Mouse (Mus musculus) heart, postnatal 36 days (tissue): ENCODE data around the gene Slc38a8. TPM values are rescaled to one million over a fixed set of nuclear protein-coding genes. Genes with fewer than 3 reads are reported as not detected.

Experiments
- DNase-seq, 2 experiments: peaks; one replicate each; pipeline ENCODE4 v3.0.0; 2021 to 2022
- intact Hi-C: fragments of 180-260 bp; cut with DNase I; formaldehyde crosslinking; loops from one replicate; pipeline ENCODE4 v1.15.1; 2025
- total RNA-seq, 2 experiments: library from RNA; stranded (reverse); gene quantifications; 2 replicates each; pipeline ENCODE4 v1.2.3; 2021

Gene Slc38a8
- total RNA-seq, 2 experiments from 2014 or later: not detected

DNA sequence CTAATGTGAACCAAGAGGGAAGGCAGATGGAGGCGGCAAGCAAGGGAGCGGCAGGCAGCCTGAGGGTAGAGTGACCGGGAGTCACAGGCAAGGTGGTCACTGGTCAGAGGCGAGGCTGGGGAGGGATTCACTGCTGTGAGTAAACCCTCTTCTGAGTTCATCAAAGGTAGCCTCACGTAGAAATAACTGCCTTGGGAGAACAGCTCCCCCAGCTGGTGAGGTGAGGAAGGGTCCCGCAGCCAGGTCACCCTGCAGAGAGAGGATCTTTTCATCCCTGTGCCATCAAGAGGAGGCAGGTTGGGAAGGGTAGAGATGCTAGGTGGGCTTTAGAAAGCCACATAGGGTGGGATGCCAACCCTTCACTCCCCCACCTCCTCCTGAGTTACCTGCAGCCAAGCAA is 4.7 kb downstream of the Slc38a8 start:
- intact Hi-C loops: loop anchor here (1.0 kb wide), 2 partner anchors 51 to 85 kb away; partner anchors contain the start of gene Necab2
- DNase-seq: peak; percentile 35 to 63

DNA sequence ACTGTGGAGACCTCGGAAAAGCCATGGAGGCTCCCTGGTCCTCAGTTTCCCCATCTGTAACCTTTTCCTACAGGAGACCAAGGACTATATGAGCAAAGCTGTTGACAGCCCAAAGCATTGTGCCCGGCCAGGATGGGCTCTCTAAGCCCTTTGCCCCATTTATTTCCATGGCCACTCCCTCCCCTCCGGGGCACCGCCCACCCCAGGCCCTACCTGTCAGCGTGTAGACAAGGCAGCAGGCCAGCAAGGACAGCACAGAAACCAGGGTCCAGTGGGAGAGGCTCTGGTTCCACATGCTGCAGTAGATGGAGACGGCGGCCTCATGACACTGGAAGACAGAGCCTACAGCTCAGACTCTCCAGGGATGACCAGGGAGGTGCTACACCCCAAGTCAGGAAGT is 14.4 kb downstream of the Slc38a8 start:
- intact Hi-C loops: no loop called here

DNA sequence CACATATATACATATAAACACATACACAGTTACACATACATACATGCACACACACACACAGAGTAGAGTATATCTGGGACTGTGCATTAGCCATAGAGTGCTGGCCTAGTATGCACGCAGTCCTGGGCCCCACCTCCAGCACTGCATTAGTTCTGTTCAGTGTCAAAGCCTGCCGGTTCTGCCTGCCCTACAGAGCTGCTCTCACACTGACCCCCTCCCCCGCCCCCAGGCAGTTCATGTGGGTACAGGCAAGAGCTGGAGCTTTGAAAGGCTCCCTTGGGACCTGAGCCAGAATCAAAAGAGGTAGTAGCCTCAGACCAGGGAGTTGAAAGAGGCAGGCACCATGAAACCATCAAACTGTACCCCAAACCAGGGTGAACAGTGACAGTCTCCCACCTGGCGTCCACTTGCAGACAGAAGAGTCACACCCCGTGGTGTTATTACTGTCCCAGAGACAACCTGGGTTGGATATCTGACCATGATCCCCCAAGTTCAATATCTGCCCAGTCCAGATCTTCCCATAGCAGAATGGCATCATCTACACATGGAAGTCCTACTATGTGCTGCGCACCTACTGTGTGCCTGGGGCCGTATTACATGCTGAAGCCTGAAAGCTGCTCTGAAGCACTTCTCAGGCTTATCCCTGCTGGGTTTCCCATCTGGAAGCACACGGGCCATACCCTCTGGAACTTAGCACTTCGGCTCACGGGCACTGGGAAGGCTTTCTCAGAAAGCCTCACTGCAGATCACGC is 17.2 kb downstream of the Slc38a8 start:
- intact Hi-C loops: no loop called here

More for the DNA sequence above, 14.4 kb downstream of the Slc38a8 start:
- DNase-seq: no peak

DNA sequence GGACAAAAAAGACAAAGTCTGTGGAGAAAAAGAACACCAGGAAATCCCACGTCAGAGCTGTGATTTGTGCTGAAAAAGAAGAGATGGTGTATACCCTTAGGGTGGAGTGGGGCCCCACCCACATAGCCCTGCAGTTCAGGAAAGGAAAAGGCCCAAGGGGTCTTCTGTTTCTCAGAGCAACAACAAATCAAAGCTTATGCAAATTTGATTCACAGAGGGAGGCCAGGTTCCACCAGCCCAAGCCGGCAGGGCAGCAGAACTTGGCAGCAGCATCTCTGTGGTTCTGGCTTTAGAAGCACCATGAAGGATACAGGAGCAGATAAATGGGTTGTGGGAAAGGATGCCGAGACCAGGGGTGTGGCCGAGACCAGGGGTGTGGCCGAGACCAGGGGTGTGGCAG is 22.8 kb downstream of the Slc38a8 start:
- no peak for DNase-seq
- intact Hi-C loops: no loop called here

More for the DNA sequence above, 17.2 kb downstream of the Slc38a8 start:
- no peak for DNase-seq

DNA sequence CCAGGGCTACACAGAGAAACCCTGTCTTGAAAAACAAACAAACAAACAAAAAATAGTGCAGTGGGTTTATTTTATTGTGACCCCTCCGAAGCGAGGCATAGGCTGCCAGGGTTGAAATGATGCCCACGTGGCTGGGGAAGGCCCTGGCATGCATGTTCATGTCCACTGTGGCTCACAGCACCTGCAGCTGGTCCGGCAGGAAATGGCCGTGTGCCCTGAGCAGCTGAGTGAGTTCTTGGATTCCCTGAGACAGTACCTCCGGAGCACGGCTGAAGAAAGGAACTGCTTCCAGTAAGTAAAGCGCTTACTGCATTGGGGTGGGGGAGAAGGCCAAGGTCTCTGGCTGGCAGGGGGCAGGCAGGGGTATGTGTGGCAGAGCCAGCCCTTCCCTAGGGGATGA is 33.4 kb downstream of the Slc38a8 start:
- DNase-seq: no peak
- intact Hi-C loops: no loop called here

DNA sequence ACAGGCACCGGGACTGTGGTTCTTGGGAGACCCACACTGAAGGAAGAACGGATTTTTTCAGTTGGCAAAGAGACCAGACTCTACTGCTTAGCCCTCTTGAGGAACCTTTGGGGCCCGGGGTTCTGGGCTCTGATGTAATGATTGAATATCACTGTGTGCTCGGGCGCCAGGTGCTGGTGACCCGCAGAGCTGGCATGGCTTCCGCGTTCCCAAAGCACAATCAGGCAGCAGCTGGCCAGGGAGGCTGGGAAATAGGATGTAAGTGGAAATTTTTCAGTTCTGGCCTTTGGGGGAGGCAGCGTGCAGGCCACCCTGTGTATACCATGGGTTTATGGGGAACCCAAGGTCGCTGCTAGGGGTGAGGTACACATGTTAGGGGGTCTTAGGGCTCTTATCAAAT is 34.7 kb downstream of the Slc38a8 start:
- intact Hi-C loops: no loop called here
- DNase-seq: no peak

DNA sequence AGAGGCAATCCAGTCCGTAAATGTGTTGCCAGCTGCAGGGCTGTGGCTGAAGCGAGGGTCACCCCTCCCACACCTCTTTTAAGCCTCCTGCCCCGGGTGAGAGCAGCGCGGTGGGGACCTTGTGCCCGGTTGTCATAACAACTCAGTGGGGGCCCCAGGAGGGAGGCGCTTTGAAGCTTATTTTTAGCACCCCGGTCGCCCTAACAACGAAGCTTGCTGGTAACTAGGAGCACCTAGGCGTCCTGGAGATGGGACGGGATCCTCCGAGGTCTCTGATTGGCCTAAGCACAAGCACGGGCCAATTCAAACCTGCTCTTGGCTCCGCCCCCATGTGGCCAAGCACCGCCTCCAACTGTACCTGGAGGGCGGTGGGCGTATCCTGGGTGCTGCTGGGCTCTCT is 35.4 kb downstream of the Slc38a8 start:
- no peak for DNase-seq
- intact Hi-C loops: no loop called here

DNA sequence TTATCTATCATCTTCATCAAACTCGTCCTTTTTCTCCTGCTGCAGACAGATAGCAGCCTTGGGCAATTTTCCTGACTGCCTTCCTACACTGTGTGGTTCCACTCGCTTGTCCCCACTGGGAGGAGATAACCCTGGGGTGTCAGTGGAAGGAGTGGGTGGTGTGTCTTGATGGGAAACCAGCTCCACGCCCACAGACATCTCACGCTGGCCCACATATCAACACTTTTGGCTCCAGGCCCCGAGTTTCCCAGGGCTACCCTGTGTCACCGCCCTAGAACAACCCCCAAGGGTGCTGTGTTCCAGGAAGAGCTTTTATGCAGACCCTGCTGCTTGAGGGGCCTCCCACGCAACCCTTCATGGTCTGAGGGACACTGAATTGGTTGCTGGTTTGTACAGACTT is 37.8 kb downstream of the Slc38a8 start:
- DNase-seq: no peak
- intact Hi-C loops: no loop called here

DNA sequence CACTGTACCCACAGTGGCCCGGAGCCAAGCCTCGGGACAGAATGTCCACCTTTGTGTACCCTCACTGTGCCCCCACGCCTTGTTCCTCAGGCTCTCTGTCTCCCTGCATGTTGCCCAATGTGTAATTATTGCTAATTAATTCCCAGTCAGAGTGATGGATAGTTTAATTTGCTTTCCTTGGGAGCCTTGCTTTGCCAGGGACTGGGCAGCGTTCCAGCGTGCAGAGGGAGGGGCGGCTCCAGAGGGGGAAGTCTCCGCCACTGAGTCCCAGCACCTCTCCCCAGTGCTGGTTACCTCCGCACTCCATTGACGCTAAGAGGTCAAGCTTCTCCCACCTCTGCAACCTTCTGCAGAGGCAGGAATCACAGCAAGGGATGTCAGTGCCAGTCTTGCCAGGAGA is 40.1 kb downstream of the Slc38a8 start:
- intact Hi-C loops: no loop called here
- DNase-seq: no peak

DNA sequence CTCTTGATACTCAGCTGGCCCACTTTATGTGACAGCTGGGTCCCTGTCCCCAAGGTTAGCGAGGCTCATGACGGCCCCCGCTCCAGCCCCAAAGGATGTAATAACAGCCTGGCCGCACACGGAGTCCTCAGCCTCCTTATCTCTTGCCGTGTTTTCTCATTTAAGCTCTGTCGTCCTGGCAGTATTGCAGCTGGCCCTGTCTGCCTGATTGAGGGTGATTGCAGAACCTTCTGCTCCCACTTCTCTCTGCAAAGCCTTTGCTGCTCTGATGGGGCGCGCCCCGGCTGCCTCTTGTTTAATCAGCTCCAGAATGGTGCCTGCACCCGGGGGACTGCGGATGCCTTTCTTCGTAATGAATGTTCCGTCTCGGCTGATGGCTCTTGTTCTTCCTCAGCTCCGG is 41.8 kb downstream of the Slc38a8 start:
- peak in 1 of 2 experiments; percentile 31 for DNase-seq
- intact Hi-C loops: no loop called here

DNA sequence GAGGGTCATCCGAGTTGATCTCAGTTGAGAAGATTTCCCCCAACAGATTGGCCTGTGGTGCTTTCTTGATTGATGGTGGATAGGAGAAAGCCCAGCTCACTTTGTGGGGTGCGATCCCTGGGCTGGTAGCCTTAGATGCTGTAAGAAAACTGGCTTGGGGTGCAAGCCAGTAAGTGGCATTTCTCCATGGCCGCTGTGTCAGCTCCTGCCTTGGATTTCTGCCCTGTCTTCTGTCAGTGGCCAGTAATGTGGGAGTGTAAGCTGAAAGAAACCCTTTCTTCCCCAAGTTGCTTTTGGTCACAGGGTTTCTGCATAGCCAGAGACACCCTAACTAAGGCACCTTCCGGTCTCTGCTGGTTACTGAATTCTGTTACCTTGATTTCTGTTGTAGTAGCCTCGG is 45.5 kb downstream of the Slc38a8 start:
- intact Hi-C loops: no loop called here
- DNase-seq: no peak

DNA sequence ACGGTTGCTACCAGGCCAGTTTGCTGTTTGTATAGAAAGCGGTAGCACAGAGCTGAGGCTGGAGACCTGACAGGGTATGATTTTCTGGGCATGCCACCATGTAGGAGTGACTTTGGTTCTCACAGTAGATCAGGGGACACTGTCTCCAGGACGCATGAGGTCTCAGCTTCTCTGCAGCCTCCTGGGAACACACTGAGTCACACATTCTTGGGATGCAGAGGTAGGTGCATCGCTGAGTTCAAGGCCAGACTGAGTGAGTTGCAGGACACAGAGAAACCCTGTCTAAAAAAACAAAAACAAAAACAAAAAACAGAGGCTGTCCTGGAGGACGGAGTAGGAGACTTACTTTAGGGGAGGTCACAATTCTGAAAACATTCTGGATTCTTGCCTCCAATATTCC is 48.6 kb downstream of the Slc38a8 start:
- no peak for DNase-seq
- intact Hi-C loops: no loop called here

DNA sequence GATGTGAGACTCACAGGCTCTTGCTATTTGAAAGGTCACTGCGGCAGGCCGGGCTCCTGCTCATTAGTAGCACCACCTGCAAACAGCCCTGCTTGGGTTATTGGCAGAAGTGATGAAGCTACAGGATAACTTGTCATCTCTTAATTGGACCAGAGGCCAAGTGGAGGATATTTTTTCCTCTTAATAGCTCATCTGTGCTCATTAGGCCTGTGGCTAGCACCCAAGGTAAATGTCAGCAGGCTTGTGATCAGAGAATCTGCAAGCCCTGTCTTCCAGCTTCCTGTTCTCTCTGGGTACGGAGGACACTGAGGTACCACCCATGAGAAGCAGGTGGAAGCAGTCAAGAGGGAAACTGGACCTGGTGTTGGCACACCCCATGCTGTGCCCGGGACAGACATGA is 50.4 kb downstream of the Slc38a8 start:
- no peak for DNase-seq
- intact Hi-C loops: no loop called here

DNA sequence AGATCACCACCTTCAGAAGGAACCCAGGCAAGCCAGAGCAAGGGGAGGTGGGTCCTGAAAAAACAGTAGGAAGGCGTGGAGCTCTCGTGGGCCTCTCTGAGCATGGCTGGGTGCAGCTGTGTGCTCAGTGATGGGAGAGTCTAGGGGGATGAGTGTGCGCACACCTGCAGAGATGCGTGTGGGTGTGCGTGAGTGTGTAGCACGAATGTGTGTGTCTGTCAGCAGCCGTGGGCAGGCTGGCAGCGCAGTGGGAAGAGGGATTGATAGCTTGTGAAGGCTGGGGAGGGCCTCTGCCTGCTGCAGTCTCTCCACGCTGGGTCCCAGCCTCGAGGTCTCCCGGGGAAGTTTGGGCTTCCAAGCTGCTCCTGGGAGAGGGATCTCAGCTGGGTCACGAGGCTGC is 51.9 kb downstream of the Slc38a8 start:
- intact Hi-C loops: loop anchor here (5.0 kb wide), 1 partner anchor 228 kb away; no protein-coding TSS in a partner anchor
- no peak for DNase-seq

DNA sequence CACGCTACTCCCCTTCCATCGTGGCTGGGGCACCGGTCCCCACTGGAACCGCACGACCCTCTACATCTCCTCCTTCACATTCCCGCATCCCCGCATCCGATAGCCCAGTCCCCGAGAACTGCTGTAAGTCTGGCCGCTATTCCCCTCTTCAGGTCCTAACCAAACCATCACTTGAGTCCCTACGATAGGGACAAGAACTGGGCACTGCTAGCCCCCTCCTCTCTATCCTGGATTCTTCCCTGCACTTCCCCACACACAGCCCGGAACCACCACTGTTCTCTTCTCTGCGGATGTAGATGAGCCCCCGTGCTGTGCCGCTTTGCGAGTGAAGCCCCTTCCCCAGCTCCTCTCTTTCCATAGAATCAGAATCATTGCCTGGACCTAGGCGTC is 53.7 kb downstream of the Slc38a8 start:
- intact Hi-C loops: loop anchor here (5.0 kb wide), 1 partner anchor 230 kb away; no protein-coding TSS in a partner anchor
- no peak for DNase-seq

DNA sequence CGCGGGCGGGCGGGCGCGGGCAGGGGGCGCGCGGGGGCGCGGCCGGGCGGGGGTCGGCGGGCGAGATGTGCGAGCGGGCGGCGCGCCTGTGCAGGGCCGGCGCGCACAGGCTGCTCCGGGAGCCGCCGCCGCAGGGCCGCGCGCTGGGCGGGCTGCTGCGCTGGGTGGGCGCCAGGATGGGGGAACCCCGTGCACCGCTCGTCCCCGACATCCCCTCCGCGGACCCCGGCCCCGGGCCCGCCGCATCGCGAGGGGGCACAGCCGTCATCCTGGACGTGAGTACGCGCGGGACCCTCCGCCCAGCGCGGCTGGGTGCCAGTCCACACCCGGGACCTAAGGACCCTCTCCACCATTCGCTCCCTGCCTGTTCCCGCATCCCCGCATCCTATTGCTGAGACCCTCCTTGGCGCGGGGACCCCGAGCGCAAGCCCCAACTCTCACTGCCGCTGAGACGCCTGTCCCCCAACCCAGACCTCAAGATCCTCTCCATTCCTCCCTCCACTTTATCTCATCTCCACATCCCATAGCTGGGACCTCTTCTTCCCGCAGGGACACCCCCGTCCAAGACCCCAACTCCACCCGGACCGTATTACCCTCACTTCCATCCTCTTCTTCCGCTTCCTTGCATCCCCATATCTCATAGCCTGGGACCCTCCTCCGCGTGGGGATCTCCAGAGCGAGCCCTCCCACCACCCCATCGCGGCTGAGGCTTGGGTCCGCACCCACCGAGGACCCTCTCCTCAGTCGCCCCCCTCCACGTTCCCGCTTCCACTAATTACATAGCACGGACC is 54.3 kb downstream of the Slc38a8 start:
- intact Hi-C loops: loop anchor here (1.0 to 5.0 kb wide), 2 partner anchors 50 to 230 kb away; no protein-coding TSS in a partner anchor
- no peak for DNase-seq

DNA sequence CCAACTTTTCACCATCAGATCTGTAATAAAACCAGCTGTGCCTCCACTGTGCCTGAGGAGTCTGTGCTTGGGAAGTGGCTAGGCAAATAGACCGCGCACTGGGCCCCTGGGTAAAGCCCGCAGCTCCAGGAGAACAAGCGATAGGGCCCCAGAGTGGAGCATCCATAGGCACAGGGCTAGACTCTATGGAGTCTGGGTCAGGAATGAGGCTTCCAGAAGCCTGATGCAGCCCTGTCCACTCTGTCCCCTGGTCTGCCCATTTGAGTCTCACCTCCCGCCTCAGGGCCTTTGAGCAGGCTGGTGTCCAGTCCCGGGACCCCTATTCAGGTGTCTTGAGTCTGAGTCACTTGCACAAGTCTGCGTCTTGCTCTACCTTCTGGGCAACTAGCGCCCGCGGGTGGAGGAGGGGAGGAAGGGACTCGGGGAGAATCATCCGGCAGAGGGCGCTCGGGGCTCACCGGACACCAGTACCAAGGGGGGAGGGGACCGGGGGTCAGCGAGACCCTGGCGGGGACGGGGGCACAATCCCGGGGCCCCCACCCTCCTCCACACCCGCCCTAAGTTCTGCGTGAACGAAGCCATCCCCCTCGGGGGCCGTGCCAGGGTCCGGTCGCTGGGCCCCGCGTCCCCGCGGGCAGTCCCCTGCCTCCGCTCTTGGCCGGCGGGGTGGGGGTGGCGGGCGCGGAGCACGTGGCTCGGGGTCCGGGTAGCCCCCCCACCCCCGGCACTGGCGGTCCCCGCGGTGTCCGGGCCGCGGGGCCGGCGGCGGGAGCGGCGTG is 55.1 kb downstream of the Slc38a8 start, which contains the start of gene Necab2:
Gene Necab2 (plus strand): TSS at position 509 of the 779 bp plus-strand sequence.
- intact Hi-C loops: loop anchor here (1.0 to 5.0 kb wide), 2 partner anchors 51 to 231 kb away; no protein-coding TSS in a partner anchor

DNA sequence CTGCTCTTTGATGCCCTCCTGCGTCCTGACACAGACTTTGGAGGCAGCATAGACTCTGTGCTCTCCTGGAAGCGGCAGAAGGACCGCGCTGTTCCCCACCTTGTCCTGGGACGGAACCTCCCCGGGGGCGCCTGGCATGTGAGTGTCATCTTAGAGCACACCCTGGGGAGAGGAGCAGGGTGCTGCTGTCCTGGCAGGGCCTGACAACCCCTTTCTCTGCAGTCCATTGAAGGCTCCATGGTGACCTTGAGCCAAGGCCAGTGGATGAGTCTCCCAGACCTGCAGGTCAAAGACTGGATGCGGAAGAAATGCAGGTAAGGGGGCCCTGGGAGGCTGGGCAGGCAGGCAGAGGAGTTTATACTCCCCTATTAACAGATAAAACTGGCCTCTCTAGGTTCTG is 58.5 kb downstream of the Slc38a8 start:
- intact Hi-C loops: no loop called here
- DNase-seq: no peak

More for the DNA sequence above, 55.1 kb downstream of the Slc38a8 start, which contains the start of gene Necab2:
- DNase-seq: peak; percentile 74 to 82

DNA sequence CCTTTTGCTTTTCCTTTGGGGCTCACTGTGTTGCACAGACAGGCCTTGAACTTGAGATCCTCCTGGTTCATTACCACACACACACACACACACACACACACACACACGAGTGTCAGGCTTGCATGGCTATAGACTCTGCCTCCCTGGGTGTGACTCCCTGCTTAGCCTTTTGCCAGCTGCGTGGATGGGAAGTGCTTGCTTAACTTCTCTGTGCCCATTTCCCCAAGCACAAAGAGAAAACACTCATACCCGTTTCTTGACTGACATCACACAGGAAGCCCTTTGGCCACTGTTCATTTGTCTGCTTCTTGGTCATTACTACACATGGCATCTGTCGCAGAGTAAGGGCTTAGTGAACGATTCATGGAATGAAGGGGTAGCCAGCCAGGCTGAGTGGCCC is 59.5 kb downstream of the Slc38a8 start:
- no peak for DNase-seq
- intact Hi-C loops: no loop called here

DNA sequence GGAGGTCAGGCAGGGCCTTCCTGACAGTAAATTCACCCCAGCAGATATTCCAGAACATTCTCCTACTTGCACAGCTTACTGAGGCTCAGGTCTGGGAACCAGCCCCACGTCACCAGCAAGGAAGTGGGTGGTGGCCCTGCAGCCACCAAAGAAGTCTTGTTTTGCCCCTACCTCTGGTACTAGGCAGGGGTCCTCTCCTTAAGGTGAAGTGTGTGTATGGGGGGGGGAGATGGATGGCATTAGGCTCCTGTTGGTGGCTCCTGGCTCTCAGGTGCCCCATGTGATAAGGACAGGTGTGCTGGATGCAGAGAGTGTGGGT is 60.6 kb downstream of the Slc38a8 start:
- DNase-seq: no peak
- intact Hi-C loops: loop anchor here (1.0 to 2.0 kb wide), 2 partner anchors 29 to 164 kb away; partner anchors contain the start of gene Taf1c
